Mouse (Mus musculus) neural tube, embryonic 11.5 days (tissue): ENCODE data around the gene Prdm11. TPM values are rescaled to one million over a fixed set of nuclear protein-coding genes. Genes with fewer than 3 reads are reported as not detected.

Source experiments
- ATAC-seq: fragments of 200-750 bp; cut with Nextera tagmentation; 2 replicates; pipeline ENCODE4 v1.8.0; 2017; ENCODE audit warnings: moderate number of reproducible peaks, mild to moderate bottlenecking, moderate TSS enrichment, moderate library complexity; ENCODE audit not compliant: insufficient read depth, low FRiP score, low TSS enrichment
- DNase-seq: peaks from one replicate; pipeline ENCODE4 v3.0.0-alpha.2; 2015; ENCODE audit warnings: low spot score
- H3K27ac ChIP-seq: fragments of 300-500 bp; sonication (generic); 2 replicates; pipeline ENCODE4 v1.5.1; 2014; ENCODE audit warnings: low read depth, mild to moderate bottlenecking, low read length
- H3K27me3 ChIP-seq: fragments of 300-500 bp; sonication (generic); 2 replicates; pipeline ENCODE4 v1.6.1; 2014; ENCODE audit warnings: mild to moderate bottlenecking, low read length, mixed read lengths; ENCODE audit not compliant: control insufficient read depth, insufficient read depth
- H3K36me3 ChIP-seq: fragments of 300-500 bp; sonication (generic); 2 replicates; pipeline ENCODE4 v1.6.1; 2014; ENCODE audit warnings: mild to moderate bottlenecking, low read length, moderate library complexity, mixed read lengths; ENCODE audit not compliant: control insufficient read depth, insufficient read depth
- H3K4me1 ChIP-seq: fragments of 300-500 bp; sonication (generic); 2 replicates; pipeline ENCODE4 v1.6.1; 2014; ENCODE audit warnings: low read length, mixed read lengths; ENCODE audit not compliant: control insufficient read depth, insufficient read depth
- H3K4me2 ChIP-seq: fragments of 300-500 bp; sonication (generic); 2 replicates; pipeline ENCODE4 v1.6.1; 2014; ENCODE audit warnings: low read depth, mild to moderate bottlenecking, moderate library complexity
- H3K4me3 ChIP-seq: fragments of 300-500 bp; sonication (generic); 2 replicates; pipeline ENCODE4 v1.5.1; 2014; ENCODE audit warnings: low read depth, low read length
- H3K9ac ChIP-seq: fragments of 300-500 bp; sonication (generic); 2 replicates; pipeline ENCODE4 v1.6.1; 2014; ENCODE audit warnings: mild to moderate bottlenecking, low read length
- H3K9me3 ChIP-seq: fragments of 300-500 bp; sonication (generic); 2 replicates; pipeline ENCODE4 v1.6.1; 2016; ENCODE audit warnings: low read length; ENCODE audit not compliant: control insufficient read depth
- WGBS: fragments of 180-500 bp; shearing (Covaris S2); extraction: QIAGEN DNeasy Blood & Tissue Kit; methylation state at CpG from one replicate; pipeline ENCODE4 v1.1.7; 2014; 5-methylcytosine and 5-hydroxymethylcytosine counted together
- polyA plus RNA-seq: library from polyadenylated mRNA; unstranded; fragments of >200 nt; fragmentation: Nextera tagmentation; extraction: Ambion mirVana; gene quantifications from 2 replicates; pipeline ENCODE4 v1.2.1, GENCODE M21; 2014

Gene Prdm11
- polyA plus RNA-seq, 1 experiment from 2014 or later = 1.2 TPM

- no peak overlapping the region for H3K4me3 ChIP-seq
- no peak overlapping the region for H3K9ac ChIP-seq
- peaks cover 3% of the 10 kb centered on the region for H3K4me1 ChIP-seq
- H3K27ac ChIP-seq = no peak overlapping the region
- no peak overlapping the region for H3K4me2 ChIP-seq
- H3K36me3 ChIP-seq = peaks cover 12% of the 10 kb centered on the region
- DNase-seq (no peak), ATAC-seq (no peak)
- H3K27me3 ChIP-seq = no peaks in the 10 kb centered on the region
- WGBS = 92% methylated on average over 17 of the region's 17 CpGs
- no peaks in the 10 kb centered on the region for H3K9me3 ChIP-seq
These were observed 73.9 kb downstream of the Prdm11 start for GRCm38 (mm10) chr2:92972071-92972470.

DNA sequence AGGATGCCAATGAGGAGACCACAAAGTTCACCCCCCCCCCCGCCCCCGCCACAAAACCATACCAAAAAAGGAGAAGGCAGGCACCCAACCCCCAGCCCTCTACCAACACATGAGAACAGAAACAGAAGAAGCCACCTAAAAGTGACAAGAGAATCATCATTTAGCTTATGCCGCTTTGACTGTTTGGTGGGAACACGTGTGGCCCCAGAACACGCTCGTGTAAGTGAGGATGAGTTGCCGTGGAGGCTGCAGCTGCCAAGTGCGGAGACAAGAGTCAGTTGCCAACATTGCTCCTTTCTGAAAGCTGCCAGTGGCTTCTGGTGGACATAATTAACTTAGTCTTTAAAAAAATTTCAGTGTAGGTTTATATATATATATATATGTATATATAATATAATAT is 74.4 kb downstream of the Prdm11 start:
- DNase-seq (no peak), ATAC-seq (no peak)
- no peaks in the 10 kb centered on the region for H3K9me3 ChIP-seq
- no peak overlapping the region for H3K27ac ChIP-seq
- no peaks in the 10 kb centered on the region for H3K27me3 ChIP-seq
- H3K36me3 ChIP-seq = peaks cover 12% of the 10 kb centered on the region
- H3K9ac ChIP-seq = no peak overlapping the region
- no peak overlapping the region for H3K4me2 ChIP-seq
- no peak overlapping the region for H3K4me3 ChIP-seq
- peaks cover 3% of the 10 kb centered on the region for H3K4me1 ChIP-seq
- WGBS = 90% methylated on average over 8 of the region's 8 CpGs

DNA sequence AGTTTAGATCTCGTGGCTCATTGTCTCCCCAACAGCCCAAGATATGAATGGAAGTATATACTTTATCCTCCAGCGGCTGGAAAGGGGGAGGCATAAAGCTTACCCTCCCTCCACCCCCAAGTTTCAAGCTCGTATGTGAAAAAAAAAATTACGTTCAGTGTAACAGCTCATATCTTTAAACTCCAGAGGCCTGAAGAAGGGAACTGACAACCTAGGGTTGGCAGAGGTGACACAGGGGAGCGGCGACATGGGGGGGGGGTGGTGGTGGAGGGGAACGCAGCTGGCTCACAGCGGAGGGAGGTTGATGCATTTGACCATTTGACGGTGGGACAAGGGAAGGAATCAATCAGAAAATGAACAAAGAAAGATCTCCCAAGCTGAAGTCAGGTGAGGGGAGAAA is 74.9 kb downstream of the Prdm11 start:
- ATAC-seq (no peak), DNase-seq (no peak)
- H3K9me3 ChIP-seq = no peaks in the 10 kb centered on the region

DNA sequence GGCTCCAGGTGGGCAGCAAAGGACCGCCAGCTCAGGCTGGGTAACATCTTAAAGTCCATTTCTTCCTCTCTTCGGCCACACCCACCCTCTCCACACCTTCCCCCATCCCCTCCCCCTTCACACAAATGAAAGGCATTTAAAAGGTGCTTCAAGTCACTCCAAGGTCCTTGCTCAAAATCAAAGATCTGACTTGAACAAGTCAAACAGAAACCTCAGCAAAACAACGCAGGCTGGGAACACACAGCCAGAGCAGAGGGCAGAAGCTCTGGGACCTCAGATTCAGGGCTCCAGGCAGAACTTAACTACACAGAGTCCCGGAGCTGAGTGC is 78.2 kb downstream of the Prdm11 start:
- Histone ChIP-seq H3K27ac (no peak overlapping the region), H3K4me3 (no peak overlapping the region), H3K9ac (no peak overlapping the region), H3K27me3 (no peaks in the 10 kb centered on the region), H3K9me3 (no peaks in the 10 kb centered on the region), H3K4me1 (peaks cover 3% of the 10 kb centered on the region), H3K4me2 (no peak overlapping the region), H3K36me3 (peaks cover 1% of the 10 kb centered on the region; the same call in 1 of the 2 replicates)
- no peak for ATAC-seq
- no peak for DNase-seq
- WGBS = 45% methylated on average over 4 of the region's 4 CpGs

More for the DNA sequence above, 74.9 kb downstream of the Prdm11 start:
- no peak overlapping the region for H3K27ac ChIP-seq
- WGBS = 83% methylated on average over 9 of the region's 9 CpGs
- no peak overlapping the region for H3K4me3 ChIP-seq
- H3K4me2 ChIP-seq = no peak overlapping the region
- H3K9ac ChIP-seq = no peak overlapping the region
- peaks cover 3% of the 10 kb centered on the region for H3K4me1 ChIP-seq
- H3K36me3 ChIP-seq = peaks cover 12% of the 10 kb centered on the region
- H3K27me3 ChIP-seq = no peaks in the 10 kb centered on the region

DNA sequence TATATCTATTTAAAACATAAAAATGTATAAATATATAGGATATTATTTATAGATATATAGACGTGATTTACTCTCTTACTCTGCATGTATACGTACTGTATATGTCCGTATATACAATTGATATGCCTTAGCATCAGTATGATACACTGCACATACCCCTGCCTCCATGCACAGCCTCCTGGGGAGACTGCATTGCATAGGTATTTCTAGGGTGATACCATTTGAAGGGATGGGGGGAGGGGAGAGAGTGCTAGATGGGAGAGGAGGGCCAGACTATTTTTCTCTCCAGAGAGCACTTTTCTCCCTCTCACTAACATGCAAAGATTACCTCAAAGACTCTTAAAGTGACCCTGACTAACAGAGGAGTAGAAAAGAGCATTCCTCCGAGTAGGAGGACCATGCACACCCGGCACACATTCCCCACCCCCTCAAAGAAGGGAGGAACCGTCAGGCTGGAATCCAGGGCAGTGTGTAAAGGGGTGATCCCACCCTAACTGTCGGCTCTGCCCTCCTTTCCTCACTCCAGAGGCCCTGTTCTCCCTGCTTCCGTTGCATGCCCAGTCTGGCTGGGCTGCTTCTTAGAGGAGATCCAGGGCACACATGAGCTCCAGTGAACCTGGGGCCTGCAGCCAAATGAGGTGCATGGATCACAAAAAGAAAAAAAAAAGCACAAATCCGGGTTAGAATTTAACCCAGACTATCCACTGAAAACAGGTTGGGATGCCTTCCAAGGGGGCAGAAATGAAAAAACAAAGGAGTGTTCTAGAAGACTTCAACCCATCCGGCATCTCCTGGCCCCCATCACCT is 78.7 kb downstream of the Prdm11 start:
- no peak overlapping the region for H3K4me2 ChIP-seq
- no peak overlapping the region for H3K9ac ChIP-seq
- DNase-seq (no peak), ATAC-seq (no peak)
- no peak overlapping the region for H3K4me3 ChIP-seq
- no peaks in the 10 kb centered on the region for H3K9me3 ChIP-seq
- H3K36me3 ChIP-seq = no peaks in the 10 kb centered on the region
- WGBS = 29% methylated on average over 10 of the region's 10 CpGs
- H3K27me3 ChIP-seq = no peaks in the 10 kb centered on the region
- H3K27ac ChIP-seq = no peak overlapping the region
- H3K4me1 ChIP-seq = peaks cover 3% of the 10 kb centered on the region

DNA sequence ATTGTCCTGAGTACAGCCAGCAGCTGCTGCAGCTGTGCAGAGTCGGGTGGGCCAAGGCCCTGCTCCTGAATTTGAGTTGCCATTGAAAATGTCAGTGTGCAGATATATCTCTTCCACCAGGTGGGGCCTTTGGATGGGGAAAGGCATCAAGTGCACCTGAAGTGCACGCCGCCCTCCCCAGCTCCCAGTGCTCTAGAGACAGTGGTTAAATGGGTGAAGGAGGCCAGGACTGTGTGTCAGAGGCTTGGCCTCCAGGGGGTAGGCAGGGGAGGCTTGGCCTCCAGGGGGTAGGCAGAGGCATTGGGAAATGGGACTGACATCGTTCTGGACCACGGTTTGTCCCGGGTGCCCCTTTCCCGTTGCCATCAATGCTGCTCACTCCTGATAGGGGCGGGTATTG is 79.7 kb downstream of the Prdm11 start:
- Histone ChIP-seq H3K9ac (no peak overlapping the region), H3K4me1 (peaks cover 3% of the 10 kb centered on the region), H3K4me3 (no peak overlapping the region), H3K36me3 (no peaks in the 10 kb centered on the region), H3K27me3 (no peaks in the 10 kb centered on the region), H3K27ac (no peak overlapping the region), H3K9me3 (no peaks in the 10 kb centered on the region), H3K4me2 (no peak overlapping the region)
- 59% methylated on average over 8 of the region's 8 CpGs for WGBS
- ATAC-seq = no peak
- no peak for DNase-seq

DNA sequence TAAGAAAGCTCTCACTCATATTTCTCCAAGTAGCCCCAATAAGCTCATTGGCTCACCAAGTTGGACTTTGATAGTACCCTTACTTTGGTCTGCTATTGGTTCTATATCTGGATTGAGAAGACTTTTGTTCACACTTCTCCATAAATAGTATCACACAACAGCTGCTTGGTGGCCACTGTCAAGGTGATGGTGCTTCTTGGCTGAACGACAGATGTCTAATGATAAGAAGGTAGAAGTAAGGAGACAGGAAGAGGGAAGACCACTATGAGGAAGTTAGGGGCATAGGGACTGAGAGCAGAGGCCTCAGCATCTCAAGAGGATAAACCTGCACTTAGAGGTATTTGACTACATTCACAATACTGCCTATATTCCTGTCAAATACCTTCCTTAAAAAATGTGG is 81.6 kb downstream of the Prdm11 start:
- Histone ChIP-seq H3K27ac (no peak overlapping the region), H3K9ac (no peak overlapping the region)
- WGBS = 89% methylated on average over 1 of the region's 1 CpGs

DNA sequence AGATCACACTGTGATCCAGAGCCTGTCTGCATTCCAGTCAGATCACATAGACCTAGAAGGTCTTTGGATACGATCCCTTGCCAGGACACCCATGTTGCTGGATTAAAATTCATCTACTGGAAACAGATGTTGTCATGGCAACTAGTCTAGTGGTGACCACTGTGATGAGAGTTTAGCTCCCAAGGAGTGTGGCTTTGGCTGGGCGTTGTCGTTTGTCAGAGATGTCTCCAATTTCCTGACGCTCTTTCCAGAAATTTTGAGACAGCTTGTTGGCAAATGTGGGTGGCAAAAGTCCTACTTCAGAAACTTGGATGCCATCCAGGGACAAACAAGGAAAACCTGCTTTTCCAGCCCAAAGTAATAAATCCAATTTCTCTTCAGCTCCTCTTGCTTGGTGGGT is 87.3 kb downstream of the Prdm11 start:
- no peak for DNase-seq

More for the DNA sequence above, 81.6 kb downstream of the Prdm11 start:
- ATAC-seq (no peak), DNase-seq (no peak)
- Histone ChIP-seq H3K4me2 (no peak overlapping the region), H3K36me3 (no peaks in the 10 kb centered on the region), H3K27me3 (no peaks in the 10 kb centered on the region), H3K4me3 (no peak overlapping the region), H3K4me1 (peaks cover 3% of the 10 kb centered on the region), H3K9me3 (no peaks in the 10 kb centered on the region)

GRCm38 (mm10) chr2:92956943-92957342 is 89.0 kb downstream of the Prdm11 start:
- H3K27me3 ChIP-seq = no peaks in the 10 kb centered on the region
- no peaks in the 10 kb centered on the region for H3K4me1 ChIP-seq
- H3K4me3 ChIP-seq = no peak overlapping the region
- ATAC-seq (no peak), DNase-seq (no peak)
- no peak overlapping the region for H3K27ac ChIP-seq
- H3K36me3 ChIP-seq = no peaks in the 10 kb centered on the region
- no peak overlapping the region for H3K9ac ChIP-seq
- no peak overlapping the region for H3K4me2 ChIP-seq
- WGBS = 87% methylated on average over 2 of the region's 2 CpGs
- no peaks in the 10 kb centered on the region for H3K9me3 ChIP-seq

More for the DNA sequence above, 87.3 kb downstream of the Prdm11 start:
- no peak overlapping the region for H3K4me2 ChIP-seq
- no peak for ATAC-seq
- no peak overlapping the region for H3K4me3 ChIP-seq
- no peaks in the 10 kb centered on the region for H3K4me1 ChIP-seq
- H3K9me3 ChIP-seq = no peaks in the 10 kb centered on the region
- 89% methylated on average over 4 of the region's 4 CpGs for WGBS
- no peaks in the 10 kb centered on the region for H3K36me3 ChIP-seq
- H3K9ac ChIP-seq = no peak overlapping the region
- no peaks in the 10 kb centered on the region for H3K27me3 ChIP-seq
- H3K27ac ChIP-seq = no peak overlapping the region
